Mouse (Mus musculus): ENCODE results near the gene Sipa1.

DNA sequence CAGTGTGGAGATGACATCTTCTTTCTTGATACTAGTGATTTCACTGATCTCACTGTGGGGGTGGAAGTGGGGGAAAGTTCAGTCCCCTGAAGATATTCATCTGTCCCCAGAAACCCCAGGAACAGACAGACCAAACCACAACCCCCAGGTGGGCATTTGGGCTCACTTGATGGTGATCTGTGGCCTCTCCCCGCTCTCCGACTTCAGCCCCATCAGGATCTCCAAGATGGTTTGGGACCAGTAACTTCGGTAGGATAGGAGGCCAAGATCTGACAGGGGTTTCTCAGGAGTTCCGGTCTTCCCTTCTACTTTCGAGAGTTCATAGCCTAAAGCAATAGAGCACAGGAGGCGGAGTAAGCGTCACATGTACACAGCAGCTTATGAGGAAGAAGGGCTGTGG is 59.8 kb downstream of the Sipa1 start:
- TF ChIP-seq CTCF (conservative IDR thresholded peaks at IDR 0.05; ENCODE audit: low read length) (no peak), POU5F1 (IDR thresholded peaks at IDR 0.05; ENCODE audit: borderline replicate concordance, low read length) (no peak)
